Mouse (Mus musculus) naive thymus-derived CD4-positive, alpha-beta T cell, adult 2 months (primary cell): ENCODE measurements at regions not wholly inside any gene's neighbourhood (a gene's known extent, or its start where the extent isn't known, plus 50 kb on each side); places are given as distances from the start of the nearest gene placed in this dataset.

ENCODE experiments used
- DNase-seq: peaks from one replicate; pipeline ENCODE4 v3.0.0-alpha.2; 2011; ENCODE audit warnings: low read depth

- no peak for DNase-seq
Measured at GRCm38 (mm10) chr7:118042914-118043313, 73.1 kb downstream of the Rps15a start.

DNA sequence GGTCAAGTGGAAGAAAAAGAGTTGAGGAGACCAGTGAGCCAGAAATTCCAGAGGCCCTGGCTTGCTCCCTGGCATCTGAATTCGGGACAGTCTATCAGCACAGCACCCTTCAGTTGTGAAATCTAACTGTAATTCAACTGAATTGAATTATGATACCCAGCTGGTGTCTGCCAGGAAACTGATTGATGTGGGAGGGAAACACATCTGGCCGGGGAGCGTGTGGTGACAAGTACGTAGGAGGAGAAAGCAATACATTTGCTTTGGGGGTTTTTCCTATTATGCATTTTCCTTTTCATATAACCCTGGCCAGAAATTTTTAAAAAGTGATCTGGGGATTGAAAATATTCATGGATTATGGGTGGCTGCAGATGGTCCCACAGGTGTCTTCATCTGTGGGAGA lies 76.1 kb downstream of the Rps15a start:
- no peak for DNase-seq

- DNase-seq, result no peak
Measured at GRCm38 (mm10) chr7:118037062-118037461, 78.9 kb downstream of the Rps15a start.

DNA sequence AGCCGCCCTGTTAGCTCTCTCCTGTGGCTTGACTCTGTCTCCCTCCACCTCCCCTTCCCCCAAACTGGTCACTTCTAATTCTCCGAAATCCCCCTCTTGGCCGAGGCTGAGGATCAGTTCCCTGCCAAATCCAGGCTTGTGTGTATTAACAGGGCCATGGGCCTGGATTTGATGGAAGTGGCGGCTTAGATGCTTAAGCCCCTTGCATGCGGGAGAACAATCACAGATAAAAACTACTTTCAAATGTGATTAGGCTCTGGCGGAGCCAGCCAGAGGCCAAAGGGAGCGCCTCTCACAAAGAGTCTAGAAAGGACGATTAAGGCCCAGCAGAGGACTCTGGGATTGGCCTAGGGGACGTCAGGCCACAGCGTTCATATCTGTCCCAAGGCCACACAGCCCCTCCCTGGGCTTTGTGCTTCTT lies 89.9 kb downstream of the Rps15a start:
- no peak for DNase-seq

- no peak for DNase-seq
Measured at GRCm38 (mm10) chr7:118004620-118005019, 111.4 kb downstream of the Rps15a start.

GRCm38 (mm10) chr7:118001881-118002280 lies 114.1 kb downstream of the Rps15a start:
- no peak for DNase-seq

- DNase-seq, result no peak
Measured at GRCm38 (mm10) chr7:118001121-118001520, 114.9 kb downstream of the Rps15a start.

DNA sequence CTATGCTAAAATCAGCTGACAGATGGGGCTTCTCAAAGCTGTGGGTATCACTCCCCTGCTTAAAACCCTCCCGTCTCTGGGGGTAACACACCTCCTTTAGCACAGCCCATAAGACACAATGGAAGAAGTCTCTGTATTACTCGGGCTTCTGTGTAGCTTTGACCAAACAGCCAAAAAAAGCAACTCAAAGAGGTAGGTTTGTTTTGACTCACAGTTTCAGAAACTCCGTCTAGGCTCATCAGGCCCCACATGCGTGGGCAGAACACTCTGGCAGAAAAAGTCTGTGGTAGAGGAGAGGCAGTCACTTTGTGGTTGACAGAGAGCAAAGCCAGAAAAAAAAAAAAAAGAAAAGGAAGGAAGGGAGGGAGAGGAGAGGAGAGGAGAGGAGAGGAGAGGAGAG lies 133.8 kb downstream of the Rps15a start:
- no peak for DNase-seq

GRCm38 (mm10) chr7:117971176-117971575 lies 144.8 kb downstream of the Rps15a start:
- DNase-seq, result no peak

DNA sequence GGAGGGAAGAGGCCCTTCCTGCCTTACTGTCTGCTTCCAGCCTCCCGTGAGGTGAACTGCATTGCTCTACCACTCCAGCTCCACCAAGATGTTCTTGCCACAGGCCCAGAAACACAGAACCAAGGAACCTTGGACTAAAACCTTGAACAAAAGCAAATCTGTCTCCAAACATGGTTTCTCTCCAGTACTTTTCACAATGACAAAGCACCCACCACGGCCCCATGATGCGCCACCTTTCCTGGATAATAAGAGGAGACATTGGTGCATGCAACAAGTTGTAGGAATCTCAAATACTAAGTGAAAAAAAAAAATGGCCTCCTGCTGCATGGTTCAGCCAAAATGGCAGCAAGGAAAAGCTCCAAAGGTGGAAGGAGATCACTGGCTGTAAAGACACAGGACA lies 172.6 kb downstream of the Rps15a start:
- DNase-seq, result no peak

GRCm38 (mm10) chr7:117939618-117940017 lies 176.4 kb downstream of the Rps15a start:
- no peak for DNase-seq

DNA sequence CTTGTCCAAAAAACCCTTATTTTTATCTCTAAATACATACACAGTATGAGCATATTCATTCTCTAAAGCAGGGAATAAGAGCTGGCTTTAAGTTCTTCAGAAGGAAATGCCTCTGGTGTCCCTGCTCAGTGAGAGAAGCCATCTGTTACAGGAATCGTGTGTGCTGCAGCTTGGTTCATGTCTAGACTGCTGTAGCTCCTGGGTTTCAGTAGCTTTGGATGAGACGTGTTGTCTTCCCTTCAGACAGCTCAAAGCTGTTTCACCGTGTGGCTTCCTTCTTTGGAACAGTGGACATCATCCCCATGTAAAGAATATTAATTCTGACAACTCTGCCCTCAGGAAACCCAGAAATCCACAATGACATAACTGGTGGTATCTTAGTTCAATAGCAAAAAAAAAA lies 181.1 kb downstream of the Rps15a start:
- DNase-seq, result no peak

DNA sequence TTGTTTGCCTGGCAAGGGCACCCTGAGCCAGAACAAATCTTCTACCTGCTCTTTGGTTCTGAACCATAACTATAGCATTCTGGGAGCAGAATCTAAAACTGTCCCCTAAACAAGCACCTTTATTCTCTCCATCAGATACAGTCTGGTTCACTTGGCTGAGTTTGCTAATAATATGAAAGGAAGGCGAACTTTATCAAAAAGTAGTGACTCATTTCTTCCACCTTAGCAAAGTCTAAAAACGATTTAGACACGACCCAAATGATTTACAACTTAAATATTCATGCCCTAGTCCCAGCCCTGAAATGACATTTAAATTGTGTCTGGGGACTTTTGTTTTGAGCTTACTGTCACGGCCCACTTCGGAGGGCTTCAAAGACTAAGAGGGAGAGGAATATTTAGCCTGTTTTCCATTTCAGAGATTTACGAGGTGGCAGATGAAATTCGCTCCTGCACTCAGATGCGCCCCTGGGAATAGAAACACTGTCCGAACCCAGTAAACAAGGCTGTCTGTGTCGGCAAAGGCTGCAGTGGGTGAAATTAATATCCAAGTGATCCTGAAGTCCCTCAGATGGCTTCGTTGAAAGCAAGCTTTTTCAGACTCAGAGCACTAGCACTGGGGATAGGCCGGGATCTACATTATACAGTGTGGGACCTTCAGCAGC lies 184.6 kb downstream of the Rps15a start:
- no peak for DNase-seq

- no peak for DNase-seq
Measured at GRCm38 (mm10) chr7:117930392-117930791, 185.6 kb downstream of the Rps15a start.

DNA sequence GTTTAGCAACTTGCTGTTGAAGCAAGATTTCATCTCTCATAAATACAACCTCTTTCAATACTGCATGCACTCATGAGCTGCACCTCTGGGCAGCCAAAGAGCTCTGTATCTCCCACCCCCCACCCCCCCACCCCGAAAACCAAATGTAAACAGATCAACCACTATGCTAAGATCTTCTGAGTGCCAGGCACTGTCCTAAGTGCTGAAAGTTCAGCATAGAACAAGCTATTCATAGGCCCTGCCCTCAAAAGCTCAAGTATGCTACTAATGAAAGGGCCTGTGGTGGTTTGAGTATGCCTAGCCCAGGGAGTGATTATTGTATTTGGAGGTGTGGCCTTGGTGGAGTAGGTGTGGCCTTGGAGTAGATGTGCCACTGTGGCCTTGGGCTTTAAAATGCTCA lies 189.6 kb downstream of the Rps15a start:
- no peak for DNase-seq

GRCm38 (mm10) chr7:117922270-117922669 lies 193.7 kb downstream of the Rps15a start:
- no peak for DNase-seq

GRCm38 (mm10) chr7:117918206-117918995 lies 197.6 kb downstream of the Rps15a start:
- no peak for DNase-seq

DNA sequence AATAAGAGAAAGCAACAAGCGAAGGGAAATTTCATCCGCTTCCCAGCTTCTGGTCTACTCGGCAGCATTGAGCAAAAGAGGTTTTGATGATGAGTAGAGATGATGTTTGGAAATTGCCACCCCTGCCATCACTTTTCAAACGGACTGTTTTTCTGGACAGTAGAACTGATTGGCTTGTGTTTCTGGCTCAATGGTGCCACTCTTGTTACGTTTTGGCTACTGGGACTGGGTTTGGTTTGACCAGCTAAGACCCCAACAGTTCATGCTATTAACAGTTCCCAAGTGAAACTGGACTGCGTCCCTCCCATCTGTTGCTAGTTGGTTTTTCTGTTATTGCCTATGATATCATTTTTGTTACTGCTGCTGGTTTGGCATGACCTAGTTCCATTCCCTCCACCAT lies 199.1 kb downstream of the Rps15a start:
- no peak for DNase-seq

DNA sequence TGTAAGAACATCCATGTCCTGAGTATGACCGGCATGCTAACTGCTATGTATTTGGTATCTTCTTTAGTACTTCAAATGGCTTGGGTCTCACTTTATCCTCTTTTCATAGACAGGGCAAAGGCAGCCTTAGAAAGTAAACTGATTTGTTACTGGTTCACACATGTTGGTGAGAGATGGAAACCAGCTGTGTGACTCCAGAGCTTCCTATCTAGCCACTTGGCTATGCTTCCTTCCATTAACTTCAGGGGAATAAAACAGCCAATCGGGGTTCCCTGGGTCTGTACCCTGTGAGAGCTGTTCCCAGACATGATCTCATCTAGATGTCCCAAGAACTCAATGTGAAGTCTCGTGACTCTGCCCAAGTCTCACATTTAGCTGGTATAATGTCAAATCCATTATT lies 203.5 kb downstream of the Rps15a start:
- DNase-seq, result no peak

GRCm38 (mm10) chr7:117911062-117911461 lies 204.9 kb downstream of the Rps15a start:
- no peak for DNase-seq

GRCm38 (mm10) chr7:117896528-117896927 lies 219.5 kb downstream of the Rps15a start:
- no peak for DNase-seq

GRCm38 (mm10) chr7:117887288-117887687 lies 228.7 kb downstream of the Rps15a start:
- DNase-seq, result no peak

DNA sequence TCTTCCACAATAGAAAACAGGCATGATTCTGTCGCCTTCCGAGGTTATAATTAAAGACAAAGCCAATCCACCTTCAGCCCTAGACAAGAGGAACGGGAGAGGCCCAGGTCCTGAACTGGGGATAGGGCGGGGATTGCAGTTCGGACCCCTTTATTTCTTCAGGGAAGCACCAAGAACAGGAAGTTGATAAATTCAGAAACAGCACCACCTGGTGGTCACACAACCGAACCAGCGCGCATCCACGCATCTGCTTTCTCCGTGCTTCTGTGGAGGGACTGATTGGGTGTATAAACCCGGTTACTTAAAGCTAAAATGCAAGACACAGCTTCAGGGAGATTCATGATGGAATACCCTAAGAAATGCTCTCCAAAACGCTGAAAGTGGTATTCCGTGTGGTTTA lies 233.2 kb downstream of the Rps15a start:
- peak; percentile 52 for DNase-seq

DNA sequence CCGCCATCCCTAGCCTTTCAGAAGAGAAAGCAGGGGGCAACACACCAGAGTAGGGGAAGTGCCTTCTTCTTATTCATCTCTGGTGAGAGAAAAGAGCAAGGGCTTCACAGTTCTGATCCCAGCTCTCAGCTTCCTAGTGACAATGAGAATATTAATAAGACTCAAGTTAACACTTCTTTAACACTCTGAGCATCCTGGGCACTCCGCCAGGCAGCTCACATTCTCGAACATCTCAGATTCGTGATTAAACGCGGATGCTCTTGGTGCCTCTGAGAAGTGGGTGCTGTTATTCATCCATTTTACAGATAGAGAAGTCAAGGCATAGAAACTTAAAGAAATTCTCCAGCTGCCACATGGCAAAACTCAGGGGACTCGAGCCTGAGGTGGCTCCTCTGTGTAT lies 237.1 kb downstream of the Rps15a start:
- DNase-seq, result no peak
